Mouse (Mus musculus) yolk sac, embryonic 10.5 days (tissue): ENCODE results near the gene Spon1.

Source experiments
- DNase-seq: peaks from one replicate; pipeline ENCODE4 v3.0.0-alpha.2; 2017; ENCODE audit warnings: low spot score

The Spon1 gene

DNA sequence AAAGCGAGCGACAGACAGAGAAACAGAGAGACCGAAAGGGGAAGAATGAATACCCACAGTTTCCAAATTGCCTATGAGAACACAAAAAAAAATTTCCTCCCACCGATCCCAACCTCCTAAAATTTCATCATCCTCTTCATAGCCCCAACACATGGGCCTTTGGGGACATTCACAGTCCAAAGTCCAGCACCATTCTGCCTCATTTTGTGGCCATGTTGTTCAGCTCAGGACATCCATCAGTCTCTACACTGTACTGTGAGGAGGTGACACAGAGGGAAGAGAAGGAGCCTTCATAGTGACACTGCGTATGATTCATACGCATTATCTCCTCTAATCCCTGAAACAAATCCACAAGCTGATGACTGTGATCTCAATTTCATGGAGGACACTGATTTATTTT lies 12.7 kb downstream of the Spon1 start:
- DNase-seq = no peak

DNA sequence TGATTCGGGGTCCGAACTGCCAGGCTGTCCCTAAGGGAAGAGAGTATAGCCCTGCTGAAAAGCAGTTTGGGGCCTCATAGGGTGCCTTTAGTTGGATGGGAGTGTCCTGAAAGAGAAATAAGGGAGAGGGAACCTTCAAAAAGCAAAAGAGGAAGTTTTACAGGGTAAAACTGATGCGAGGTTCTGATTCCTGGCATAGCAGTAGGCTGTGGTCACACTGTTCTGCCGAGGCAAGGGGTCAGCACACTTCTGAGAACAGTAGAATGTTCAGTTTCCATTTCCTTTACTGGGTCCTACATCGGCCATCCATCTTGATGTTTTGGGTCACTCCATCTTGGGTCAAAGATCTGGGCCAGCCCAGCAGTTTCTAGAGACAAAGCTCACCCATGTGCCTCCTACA lies 14.5 kb downstream of the Spon1 start:
- DNase-seq = no peak

DNA sequence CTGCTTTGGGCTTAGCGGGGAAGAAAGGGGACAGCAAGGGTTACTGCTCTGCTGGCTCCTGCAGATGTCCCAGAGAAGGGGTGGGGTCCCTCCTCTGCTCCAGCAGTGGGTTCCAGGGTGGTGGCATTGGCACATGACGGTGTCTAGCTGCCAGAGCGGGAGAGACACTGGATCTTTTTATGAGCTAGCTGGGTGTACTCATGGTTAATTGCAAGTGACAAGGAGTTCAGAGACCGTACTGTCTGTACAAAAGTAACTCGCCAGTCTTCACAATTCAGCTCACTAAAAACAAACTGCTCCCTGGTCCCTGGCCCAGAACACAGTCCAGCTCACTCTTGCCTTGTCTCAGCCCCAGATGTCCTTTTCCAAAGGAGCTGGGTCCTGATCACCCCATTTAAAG lies 26.2 kb downstream of the Spon1 start:
- no peak for DNase-seq

DNA sequence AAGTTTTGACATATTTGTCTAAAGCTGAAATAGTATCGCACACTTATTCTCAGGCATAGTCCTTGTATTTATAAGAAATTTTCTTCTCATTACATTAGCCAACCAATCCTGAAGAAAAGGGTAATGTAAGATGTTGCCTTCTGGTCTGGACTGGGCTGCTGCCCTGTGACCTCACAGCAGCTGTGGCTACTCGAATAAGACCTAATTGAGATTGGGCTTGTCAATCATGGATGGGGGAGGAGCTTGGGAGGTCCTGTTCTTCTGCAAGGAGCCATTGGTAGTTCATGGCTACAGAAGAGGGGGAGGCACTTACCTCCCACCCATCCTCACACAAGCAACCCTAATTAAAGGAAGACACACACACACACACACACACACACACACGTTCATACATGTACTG lies 27.1 kb downstream of the Spon1 start:
- DNase-seq = no peak

DNA sequence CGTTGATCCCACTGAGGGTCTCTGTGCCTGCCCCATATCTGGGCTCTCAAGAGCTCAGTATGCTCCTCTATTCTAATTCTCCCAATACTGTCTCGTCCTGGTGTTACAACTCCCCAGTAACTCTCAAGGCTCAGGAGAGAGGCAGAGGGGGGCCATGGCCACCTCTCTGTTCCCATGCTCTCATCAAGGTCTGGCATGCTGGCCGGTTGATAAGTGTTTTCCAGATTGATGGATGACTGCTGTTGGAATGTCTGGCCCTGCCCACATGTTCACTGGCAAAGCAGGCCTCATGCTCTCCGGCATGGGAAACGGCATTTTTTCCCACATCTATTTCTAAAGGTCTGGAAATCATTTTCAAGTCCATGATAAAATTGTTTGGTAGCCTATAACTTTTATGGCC lies 29.4 kb downstream of the Spon1 start:
- DNase-seq = no peak

DNA sequence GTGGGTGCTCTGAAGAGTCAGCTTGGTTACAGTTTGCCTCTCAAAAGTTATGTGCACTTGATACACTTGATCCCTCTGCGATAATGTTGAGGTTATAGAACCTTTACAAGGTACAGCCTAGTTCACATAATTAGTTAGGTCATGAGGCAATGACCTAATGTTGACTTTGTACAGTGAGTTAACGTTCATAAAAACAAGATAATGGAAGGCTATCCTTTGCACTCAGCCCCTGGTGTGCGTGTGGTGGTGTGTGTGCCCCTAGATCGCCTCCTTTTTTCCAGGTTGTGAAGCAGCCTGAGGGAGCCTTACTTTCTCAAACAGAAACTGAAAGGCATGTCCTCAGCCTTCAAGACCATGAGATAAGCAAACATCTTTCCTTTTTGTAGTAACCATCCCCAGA lies 31.3 kb downstream of the Spon1 start:
- DNase-seq = no peak

DNA sequence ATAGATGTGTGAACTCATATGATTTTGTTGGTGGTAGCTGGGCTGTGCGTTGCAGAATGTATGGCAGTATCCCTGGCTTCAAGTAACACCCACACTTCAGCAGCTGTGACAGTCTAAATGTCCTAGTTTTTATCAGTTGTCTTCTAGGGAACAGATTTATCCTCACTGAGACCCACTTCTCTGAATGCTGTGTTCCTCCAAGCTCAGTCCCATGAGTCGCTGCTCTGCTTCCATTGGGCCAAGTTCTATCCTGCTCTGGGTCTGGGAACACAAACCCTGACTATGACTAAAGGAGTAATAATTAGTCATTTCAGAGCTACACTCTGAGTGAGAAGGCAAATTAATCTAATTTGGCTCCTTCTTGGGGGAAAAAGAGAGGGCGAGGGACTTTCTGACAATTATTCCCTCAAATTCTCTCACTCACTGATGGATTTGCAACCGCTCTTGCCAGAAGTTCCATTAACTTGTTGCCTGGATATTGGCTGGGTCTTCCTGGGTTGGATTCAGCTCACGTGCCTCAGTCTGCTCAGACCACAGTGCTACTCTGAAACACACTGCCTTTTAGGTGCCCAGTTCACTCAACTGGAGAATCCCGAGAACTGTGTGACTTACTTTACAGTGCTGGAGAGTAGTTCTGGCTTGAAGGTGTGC lies 32.9 kb downstream of the Spon1 start:
- no peak for DNase-seq

DNA sequence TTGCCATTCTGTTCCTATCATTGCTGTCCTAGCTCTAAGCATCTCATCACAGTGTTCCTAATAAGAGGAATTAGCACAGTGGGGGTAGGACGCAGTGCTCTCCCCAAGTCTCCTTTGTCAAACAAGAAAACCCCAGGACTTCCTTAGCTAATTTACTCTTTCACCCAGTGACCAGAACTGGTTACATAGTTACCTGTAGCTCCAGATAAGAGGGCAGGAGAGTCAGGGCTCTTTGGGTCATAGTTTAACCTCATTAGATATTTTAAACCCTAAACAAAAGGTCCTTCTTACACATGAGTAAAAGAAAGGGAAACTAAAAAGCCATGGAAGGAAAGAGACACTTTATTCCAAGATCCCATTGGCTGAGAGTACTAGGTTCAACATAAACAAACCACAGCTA lies 44.0 kb downstream of the Spon1 start:
- no peak for DNase-seq

DNA sequence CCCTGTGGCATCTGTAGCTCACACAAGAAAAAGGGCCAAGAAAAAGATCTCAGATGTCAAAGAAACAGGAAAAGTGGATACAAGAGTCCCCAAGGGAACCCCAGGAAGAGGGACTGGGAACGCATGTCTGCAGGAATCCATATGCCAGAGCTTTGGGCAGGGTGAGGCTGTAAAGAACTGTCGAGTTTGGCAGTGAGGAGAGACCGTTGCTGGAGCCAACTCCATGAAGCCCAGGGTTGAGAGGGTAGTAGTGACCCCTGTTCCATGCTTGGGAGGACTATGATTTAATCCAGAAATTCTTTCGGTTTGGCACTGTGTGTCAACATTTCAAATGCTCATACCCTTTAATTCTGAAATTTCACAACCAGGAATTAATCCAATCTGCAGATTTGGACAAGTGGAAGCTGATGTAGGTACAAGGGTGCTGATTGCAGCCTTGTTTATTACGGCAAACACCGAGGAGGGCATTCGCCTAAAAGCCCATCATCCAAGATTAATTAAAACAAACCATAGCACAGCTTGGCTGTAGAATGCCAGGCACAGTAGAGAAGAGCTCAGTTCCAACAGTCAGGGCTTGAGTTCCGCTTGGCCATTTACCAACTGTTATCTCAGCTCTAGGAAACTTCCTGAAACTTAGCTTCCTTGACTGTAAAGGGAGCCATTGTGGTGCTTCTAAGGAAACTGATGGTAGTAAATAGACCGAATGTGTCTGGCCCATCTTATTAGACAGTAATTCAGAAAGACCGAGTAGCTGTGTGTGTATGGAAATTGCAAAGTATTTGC lies 45.8 kb downstream of the Spon1 start:
- DNase-seq = no peak

DNA sequence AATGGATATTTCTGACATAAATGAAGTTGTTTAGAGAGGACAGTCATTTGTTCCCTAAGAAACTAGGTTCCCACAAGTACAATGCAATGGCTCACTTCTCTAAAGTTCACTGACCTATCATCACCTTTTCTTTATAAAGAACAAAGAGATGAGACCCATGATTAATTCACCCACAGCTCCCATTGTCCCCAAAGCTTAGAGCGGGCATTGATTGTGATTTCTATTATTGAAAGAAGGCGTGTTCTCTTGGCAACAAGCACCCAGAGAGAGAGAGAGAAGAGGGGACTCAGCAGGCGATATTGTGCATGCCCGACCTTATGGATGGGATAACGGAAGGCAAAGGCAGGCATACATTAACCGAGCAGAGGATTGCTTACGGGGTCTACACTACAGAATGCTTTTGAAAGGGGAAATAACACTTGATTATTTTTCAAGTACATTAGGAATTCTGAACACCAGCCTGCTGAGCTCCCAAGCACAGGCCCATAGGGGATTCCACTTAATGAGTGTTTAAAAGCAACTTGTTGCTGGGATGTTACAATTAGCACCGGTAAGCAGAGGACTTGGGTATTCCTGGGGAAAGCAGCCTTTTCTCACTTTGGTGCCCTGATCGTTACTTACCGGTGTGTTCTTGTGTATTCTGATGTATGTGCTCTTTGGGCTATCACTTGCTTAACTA lies 48.4 kb downstream of the Spon1 start:
- no peak for DNase-seq

DNA sequence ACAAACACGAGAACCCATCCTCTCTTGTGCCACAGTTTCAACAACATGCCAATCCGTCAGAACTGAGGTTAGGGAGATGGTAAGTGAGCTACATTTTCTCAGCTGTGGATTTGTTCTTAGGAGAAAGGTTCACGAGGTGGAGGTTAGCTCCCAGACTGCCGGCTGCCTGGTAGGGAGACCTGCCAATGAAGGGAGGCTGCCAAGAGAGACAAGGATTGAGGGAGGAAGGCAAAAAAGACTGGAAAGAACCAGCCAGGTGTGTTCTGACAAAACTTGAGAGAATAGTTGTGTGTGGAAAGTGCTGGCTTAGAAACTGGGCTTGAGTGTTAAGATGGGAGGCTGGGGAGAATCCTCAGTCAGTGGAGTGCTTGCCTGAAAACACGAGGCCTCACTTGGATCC lies 49.9 kb downstream of the Spon1 start:
- no peak for DNase-seq

DNA sequence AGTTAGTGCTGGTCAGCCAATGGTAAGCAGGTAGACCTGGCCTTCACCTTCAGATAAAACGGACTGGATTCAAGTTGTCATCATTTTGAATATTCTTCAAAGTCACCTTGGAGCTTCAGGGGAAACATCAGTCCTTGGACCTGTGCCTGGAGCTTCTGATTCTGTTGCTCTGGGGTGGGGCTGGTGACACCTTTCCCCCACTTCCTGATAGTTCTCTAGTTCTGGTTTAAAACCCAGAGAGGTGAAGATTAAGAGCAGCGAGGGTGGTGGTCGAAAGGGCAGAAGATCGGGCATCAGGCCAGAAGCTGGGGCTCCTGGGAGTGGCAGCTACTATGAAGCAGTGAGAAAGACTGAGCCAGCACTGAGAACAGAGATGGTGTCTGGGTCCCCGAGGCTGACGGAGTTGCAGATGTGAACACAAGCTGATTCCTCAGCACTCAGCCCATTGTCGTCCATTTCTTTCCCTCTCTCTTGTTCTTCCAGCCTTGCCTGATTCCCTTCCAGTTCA lies 51.1 kb downstream of the Spon1 start:
- no peak for DNase-seq

DNA sequence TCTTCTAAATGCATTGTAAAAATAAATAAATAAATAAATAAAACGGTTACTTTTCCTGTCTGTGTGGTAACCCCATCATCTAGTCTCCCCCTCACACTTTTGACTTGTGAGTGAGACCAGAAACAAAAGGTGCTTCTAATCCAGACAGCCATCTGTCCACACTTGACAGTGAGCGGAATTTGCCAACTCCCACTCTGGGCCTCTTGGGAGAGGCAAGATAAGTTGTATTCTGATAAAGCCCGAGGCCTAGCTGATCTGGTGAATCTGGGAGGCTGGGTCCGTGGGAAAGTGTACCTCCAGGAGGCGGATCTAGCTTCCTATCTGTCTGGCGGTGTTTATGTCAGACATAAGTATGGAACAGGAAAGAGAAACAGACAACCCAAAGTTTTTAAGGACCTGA lies 52.3 kb downstream of the Spon1 start:
- peak; percentile 35 for DNase-seq

DNA sequence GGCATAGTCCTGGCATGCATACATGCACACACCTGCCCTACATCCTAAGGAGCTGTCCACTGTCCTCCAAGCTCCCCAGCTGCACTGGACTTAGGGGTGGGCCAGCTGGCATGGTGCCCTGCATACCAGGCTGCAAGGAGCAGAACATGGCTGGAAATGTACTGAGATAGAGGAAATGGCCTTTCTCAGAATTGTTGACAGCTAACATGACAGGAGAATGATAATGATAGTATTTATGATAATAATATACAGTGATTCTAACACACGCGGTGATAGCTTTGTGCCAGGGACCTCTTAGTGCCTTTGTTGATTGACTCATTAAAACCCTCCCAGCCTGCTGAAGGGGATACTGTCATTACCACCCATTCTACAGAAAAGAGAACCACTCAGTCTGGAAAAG lies 54.4 kb downstream of the Spon1 start:
- DNase-seq = no peak

DNA sequence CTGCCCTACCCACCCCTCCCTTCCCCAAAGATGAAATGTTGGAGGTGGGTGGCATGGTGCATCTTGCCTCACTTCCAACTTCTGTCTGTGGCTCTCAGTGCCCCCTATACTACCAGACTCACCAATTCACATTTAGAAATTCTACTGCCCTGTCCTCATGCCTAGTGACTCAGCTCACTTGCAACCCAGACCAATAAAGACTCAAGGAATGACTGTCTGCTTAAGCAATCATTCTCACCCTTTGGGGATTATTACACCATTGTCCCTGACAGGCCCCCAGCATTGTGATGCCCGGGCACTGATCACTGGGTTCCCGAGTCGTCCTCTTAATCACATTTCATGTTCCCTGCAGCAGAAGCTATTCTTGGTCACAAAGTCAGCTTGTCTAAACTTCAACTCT lies 57.2 kb downstream of the Spon1 start:
- no peak for DNase-seq

DNA sequence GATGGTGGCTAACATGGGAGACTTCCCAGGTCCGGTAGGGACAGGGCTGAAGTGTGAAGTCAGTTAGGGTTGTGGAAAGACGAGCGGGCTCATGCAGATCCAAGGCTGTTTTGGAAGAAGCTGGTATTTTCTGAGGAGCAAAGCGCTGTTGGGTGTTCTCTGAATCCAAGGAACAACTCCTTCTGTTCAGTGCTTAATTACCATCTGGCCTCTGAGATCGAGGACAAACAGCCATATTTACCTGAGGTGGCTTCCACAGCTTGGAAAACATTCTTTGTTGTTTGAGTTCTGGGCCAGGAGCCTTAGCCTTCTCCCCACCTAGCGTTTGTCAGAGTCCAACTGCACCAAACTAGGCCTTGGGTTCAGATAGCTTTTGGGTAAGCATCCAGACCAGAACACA lies 58.9 kb downstream of the Spon1 start:
- DNase-seq = no peak

DNA sequence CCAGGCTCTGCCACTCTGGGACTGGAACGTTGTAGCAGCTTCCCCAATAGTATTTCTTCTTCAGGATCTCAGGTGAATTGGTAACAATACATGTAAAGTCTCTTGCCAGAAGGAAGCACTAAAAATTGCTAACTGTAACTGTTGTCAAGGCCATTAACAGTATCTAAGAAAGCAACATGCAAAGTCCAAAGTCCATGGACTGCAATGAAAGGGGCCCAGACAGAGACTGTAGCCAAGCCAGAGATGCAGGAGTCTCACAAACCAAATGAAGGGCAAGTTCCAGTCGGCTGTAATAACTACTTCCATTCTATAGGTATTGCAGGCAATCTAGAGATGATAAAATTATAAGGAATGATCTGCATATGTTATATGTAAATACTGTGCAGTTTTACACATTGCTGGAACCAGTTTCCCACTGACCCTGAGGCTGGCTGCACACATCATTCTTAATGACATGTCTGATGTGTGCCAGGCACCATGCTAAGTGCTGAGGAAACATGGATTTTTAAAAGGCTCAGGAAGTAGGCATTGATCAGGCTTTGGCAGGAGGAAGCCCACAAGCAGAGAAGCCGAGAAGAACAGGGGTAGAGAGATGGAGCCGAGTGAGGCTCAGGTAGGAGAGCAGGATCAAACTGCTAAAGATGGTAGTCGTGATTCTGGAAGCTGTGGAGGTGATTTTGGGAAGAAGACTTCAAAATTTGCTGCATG lies 59.9 kb downstream of the Spon1 start:
- DNase-seq = no peak

DNA sequence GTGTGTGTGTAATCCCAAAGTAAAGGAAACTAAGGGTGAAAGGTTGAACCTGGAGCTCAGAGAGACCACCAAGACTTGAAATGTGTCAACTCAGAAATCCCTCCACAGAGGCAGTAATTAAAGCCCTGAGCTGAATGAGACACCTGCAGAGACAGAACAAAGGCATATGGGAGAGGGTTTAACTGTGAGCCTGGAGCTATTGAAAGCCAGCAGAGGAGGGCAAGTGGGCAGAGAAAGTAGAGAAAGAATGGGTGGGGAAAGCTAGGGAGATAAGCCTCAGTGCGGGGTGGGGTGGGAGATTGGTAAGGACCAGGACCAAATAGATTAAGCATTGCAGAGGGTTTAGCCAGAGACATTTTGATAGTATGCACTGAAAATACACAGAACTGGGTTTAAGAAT lies 60.7 kb downstream of the Spon1 start:
- no peak for DNase-seq

DNA sequence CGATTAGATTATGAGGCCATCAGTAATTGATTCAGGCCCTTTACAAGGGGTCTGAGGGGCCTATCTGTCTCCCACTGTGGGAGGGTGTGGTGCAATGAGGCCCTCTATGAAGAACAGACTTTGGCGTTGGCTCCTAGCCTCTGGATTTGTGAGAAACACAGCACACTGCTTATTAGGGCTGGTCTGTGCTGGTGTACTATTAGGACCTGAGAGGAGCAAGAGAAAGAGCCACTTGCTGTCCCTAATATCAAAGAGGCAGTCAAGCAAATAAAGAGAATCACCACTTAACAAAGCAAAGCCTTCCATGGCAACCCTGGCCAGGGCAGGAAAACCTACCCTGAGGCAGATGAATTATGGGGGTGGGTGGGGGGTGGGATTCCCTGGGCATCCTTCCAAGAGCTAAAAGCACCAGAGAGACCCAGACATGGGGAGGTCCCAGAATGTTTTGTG lies 62.3 kb downstream of the Spon1 start:
- no peak for DNase-seq

DNA sequence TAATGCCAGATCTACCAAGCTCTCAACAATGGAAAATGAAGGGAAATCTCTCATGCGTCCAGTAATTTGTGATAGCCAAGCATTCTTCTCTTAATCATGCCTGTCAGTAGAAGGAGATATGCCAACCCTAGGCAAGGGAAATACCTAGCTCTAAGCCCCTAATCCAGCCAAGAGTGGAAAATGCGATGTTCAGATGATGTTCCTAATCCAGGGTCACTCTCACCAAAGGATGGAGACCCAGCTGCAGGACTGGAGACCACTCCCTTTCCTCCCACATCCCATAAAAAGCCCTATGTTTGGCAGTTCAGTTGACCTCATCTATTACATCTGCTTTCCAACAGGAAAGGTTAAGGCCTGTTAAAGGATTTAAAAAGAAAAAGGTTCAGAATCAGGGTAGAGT lies 62.8 kb downstream of the Spon1 start:
- DNase-seq = no peak

DNA sequence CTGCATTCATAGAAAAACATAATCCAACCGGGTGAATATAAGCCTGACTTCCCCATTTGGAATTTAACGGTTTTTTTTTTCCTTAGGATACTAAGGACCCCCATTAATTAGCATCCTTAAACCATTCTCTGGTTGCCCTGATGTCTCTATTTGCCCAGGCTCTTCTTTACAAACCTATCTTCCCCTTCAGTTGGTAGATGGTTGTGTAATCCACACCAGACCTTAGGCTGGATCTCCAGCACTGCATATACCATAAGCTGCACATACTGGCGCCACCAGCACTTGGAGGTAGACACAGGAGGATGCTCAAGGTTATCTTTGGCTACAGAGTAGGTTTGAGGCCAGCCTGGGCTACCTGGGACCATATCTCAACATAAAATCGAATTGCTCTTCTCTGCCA lies 71.4 kb downstream of the Spon1 start:
- DNase-seq = no peak

DNA sequence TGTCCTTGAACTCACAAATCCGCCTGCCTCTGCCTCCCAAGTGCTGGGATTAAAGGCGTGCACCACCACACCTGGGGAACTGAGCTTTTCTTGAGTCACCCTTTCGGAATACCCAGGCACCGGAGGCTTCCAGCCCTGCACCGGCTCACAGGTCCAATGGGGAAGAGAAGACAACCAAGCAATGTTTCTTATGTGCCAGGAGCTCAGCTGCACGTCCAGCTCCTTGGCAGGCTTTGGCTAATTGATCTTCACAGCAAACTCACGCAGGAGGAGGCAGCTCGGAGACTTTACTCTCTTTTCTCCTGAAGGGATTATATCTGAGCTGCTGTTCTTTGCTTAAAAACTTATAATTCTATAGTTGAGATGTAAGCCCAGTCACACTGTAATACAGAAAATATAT lies 73.6 kb downstream of the Spon1 start:
- no peak for DNase-seq

DNA sequence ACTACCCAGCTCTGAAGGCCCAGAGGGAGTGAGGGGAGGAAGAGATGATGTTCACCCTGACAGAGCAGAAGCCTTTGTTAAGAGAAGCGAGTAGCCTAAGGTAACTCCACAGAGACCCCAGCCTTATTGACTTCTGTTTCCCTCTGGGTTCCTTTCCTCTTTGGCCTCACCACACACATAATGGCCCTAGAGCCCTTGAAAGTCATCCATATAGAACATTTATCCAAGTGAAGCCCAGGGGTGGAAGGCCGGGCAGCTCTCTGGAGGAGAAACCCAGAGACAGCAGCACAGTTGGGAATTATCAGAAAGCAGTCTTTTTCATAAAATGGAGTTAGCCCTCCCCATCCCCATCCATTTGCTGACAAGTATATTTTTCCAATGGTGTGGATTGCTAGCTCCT lies 75.7 kb downstream of the Spon1 start:
- DNase-seq = no peak
